Mouse (Mus musculus): ENCODE results near the gene Lypd6b. TPM values are rescaled to one million over a fixed set of nuclear protein-coding genes. Genes with fewer than 3 reads are reported as not detected.

The Lypd6b gene
- polyA plus RNA-seq, 1 experiment from 2014 or later, result 3.1 TPM

DNA sequence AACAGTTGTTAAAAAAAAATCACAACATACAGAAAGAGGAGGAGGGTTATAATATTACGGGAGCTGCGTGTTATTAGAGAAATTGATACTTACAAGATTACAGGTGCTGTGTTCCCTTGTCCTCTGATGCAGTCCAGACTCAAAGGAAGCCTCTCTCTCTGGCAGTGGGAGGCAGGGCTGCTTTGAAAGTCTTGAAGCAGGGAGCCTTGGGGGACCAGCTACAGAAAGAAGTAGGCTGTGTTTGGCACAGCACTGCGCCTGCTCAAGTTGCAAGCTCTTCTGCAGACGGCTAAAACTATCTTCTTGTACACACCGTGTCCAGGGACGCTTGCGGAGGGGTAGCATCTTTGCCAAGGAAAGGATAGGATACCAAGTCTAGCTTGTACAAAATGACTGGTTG is 51.1 kb downstream of the Lypd6b start:
- Histone ChIP-seq H3K9me3 (no peaks in the 10 kb centered on the region), H3K4me1 (no peaks in the 10 kb centered on the region), H3K4me3 (no peak overlapping the region), H3K27ac (no peak overlapping the region), H3K36me3 (no peaks in the 10 kb centered on the region), H3K27me3 (replicated peaks) (no peaks in the 10 kb centered on the region), H3K4me2 (replicated peaks) (no peak overlapping the region), H3K9ac (no peak overlapping the region)
- no peak for ATAC-seq (ENCODE audit: low FRiP score, low read depth)
- WGBS, result 79% methylated on average over 7 of the region's 7 CpGs

DNA sequence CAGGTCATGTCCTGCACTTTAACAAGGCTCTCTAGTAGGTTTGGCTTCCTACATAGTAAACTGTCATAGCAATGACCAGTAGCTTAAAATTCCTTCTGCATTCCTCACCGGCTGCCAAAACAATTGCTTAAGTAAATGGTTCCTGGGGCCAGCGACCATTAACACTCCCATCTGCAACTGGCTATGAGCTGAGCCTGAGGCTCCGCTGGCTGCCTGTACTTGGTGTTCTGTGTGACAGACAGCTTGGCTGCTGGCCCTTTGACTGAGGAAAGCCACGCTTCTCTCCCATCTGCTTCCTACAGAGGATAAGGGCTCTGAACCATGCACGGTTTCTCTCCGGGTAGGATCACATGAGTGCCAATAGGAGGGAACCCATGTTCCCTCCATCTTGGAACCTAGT is 53.1 kb downstream of the Lypd6b start:
- no peaks in the 10 kb centered on the region for H3K36me3 ChIP-seq
- no peak for ATAC-seq (ENCODE audit: low FRiP score, low read depth)
- 59% methylated on average over 6 of the region's 6 CpGs for WGBS
- H3K9ac ChIP-seq, result no peak overlapping the region
- H3K27me3 ChIP-seq (replicated peaks), result no peaks in the 10 kb centered on the region
- H3K4me1 ChIP-seq, result peaks cover 7% of the 10 kb centered on the region; the same call in 1 of the 2 replicates
- H3K27ac ChIP-seq, result no peak overlapping the region
- H3K9me3 ChIP-seq, result no peaks in the 10 kb centered on the region
- no peak overlapping the region for H3K4me3 ChIP-seq
- no peak overlapping the region for H3K4me2 ChIP-seq (replicated peaks)

DNA sequence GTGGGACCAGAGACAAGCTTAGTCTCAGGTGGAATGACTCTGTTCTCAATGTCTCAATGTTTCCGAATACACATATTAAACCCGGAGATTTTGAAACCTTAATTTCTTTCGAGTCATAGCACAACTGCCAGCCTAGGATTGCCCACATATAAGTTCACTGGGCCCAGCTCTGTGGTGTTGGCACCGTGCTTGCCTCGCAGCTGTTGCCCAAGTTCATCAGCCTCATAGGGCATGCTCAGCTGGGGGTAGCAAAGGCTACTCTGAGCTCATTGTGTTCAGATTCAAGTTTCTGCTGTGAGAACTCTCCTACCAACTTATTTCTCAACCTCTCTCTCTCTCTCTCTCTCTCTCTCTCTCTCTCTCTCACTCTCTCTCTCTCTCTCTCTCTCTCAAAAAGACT is 53.6 kb downstream of the Lypd6b start:
- 96% methylated on average over 5 of the region's 5 CpGs for WGBS
- H3K27ac ChIP-seq, result no peak overlapping the region
- H3K4me3 ChIP-seq, result no peak overlapping the region
- no peak overlapping the region for H3K4me2 ChIP-seq (replicated peaks)
- H3K9ac ChIP-seq, result no peak overlapping the region
- ATAC-seq (ENCODE audit: low FRiP score, low read depth), result no peak
- H3K27me3 ChIP-seq (replicated peaks), result no peaks in the 10 kb centered on the region
- peaks cover 7% of the 10 kb centered on the region; the same call in 1 of the 2 replicates for H3K4me1 ChIP-seq
- H3K9me3 ChIP-seq, result no peaks in the 10 kb centered on the region
- H3K36me3 ChIP-seq, result no peaks in the 10 kb centered on the region

DNA sequence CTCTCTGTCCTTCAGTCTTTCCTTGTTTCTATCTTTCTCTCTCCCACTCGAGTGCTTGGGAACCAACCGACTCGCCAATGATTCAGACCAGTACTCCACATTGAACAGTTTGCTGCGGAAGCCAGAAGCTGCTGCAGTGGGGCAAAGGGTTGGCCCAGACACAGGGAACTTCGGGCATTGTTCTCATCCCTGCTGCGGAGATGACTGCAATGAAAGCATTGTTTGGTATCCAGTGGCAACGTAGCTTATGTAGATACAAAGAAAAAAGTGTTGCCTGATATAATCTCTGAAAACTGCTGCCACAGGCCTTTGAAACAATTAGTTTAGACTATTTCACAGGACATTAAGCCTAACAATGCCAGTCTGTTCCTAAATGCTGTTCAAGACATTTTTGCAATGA is 57.6 kb downstream of the Lypd6b start:
- H3K27me3 ChIP-seq (replicated peaks), result no peaks in the 10 kb centered on the region
- H3K27ac ChIP-seq, result no peak overlapping the region
- no peaks in the 10 kb centered on the region for H3K9me3 ChIP-seq
- H3K4me2 ChIP-seq (replicated peaks), result no peak overlapping the region
- 21% methylated on average over 7 of the region's 7 CpGs for WGBS
- no peaks in the 10 kb centered on the region for H3K36me3 ChIP-seq
- 0 out of 2 replicates have a peak, but pooled peaks have one; percentile 53 for ATAC-seq (ENCODE audit: low FRiP score, low read depth)
- no peak overlapping the region for H3K9ac ChIP-seq
- H3K4me1 ChIP-seq, result peaks cover 7% of the 10 kb centered on the region; the same call in 1 of the 2 replicates
- H3K4me3 ChIP-seq, result no peak overlapping the region

DNA sequence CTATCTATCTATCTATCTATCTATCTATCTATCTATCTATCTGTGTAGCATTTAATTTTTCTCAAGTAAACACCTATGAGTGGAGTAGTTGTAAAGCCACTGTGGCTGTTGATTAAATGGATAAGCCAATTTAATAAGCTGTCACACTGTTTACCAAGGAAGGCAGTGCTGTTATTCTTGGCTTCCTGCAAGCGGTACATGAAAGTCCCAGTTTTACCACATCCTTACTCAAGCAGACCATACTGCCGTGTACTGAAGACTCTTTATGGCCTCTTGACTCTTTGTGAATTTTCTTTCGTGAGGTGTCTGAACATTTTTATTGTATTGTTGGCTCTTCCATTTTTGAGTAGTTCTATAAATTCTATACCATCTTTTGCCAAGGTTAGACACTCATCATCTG is 58.6 kb downstream of the Lypd6b start:
- no peak for ATAC-seq (ENCODE audit: low FRiP score, low read depth)
- WGBS, result 79% methylated on average over 3 of the region's 3 CpGs
- no peak overlapping the region for H3K4me3 ChIP-seq
- H3K27me3 ChIP-seq (replicated peaks), result no peaks in the 10 kb centered on the region
- peaks cover 7% of the 10 kb centered on the region; the same call in 1 of the 2 replicates for H3K4me1 ChIP-seq
- H3K27ac ChIP-seq, result no peak overlapping the region
- H3K36me3 ChIP-seq, result no peaks in the 10 kb centered on the region
- H3K9ac ChIP-seq, result no peak overlapping the region
- no peaks in the 10 kb centered on the region for H3K9me3 ChIP-seq
- no peak overlapping the region for H3K4me2 ChIP-seq (replicated peaks)

DNA sequence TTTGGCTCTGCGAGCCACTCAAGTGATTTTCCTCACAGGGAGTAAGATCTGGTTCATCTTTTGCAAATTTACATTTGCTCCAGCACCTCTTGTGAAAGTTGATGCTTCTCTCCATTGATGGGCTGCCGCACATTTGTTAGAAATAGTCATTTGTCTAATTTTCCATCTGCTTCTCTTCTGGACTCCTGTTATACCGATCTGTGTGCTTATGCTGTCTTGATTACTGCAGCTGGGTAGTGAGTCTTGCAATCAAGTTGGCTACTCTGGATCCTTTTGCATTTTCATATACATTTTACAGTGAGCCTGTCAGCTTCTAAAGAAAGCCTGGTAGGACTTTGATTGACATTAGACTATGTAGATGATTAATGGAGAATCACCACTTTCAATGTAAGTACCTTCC is 59.4 kb downstream of the Lypd6b start:
- H3K4me2 ChIP-seq (replicated peaks), result no peak overlapping the region
- no peak for ATAC-seq (ENCODE audit: low FRiP score, low read depth)
- no peak overlapping the region for H3K9ac ChIP-seq
- no peaks in the 10 kb centered on the region for H3K27me3 ChIP-seq (replicated peaks)
- no peak overlapping the region for H3K4me3 ChIP-seq
- peaks cover 7% of the 10 kb centered on the region; the same call in 1 of the 2 replicates for H3K4me1 ChIP-seq
- 92% methylated on average over 3 of the region's 3 CpGs for WGBS
- no peak overlapping the region for H3K27ac ChIP-seq
- H3K36me3 ChIP-seq, result no peaks in the 10 kb centered on the region
- no peaks in the 10 kb centered on the region for H3K9me3 ChIP-seq

DNA sequence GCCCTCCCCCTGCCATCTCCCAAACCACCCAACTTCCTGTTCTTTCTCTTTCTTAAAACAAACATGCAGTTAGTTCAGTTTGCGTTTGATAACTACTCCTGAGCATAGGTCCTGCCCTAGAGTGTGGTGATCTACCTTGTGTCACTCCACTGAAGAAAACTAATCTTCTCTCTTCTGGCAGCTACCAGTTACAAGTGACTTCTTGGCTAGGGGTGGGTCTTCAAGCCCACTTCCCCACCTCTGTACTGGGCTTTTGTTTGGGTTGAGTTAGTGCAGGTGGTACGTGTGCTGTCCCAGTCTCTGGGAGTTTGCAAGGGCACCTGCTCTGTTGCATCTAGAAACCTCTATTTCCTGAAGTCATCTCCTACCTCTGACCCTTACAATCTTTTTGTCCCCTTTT is 60.3 kb downstream of the Lypd6b start:
- H3K27me3 ChIP-seq (replicated peaks), result no peaks in the 10 kb centered on the region
- no peak overlapping the region for H3K4me3 ChIP-seq
- H3K36me3 ChIP-seq, result no peaks in the 10 kb centered on the region
- no peak overlapping the region for H3K4me2 ChIP-seq (replicated peaks)
- no peak overlapping the region for H3K9ac ChIP-seq
- no peak overlapping the region for H3K27ac ChIP-seq
- H3K4me1 ChIP-seq, result peaks cover 7% of the 10 kb centered on the region; the same call in 1 of the 2 replicates
- ATAC-seq (ENCODE audit: low FRiP score, low read depth), result no peak
- no peaks in the 10 kb centered on the region for H3K9me3 ChIP-seq
- WGBS, result 79% methylated on average over 2 of the region's 2 CpGs

DNA sequence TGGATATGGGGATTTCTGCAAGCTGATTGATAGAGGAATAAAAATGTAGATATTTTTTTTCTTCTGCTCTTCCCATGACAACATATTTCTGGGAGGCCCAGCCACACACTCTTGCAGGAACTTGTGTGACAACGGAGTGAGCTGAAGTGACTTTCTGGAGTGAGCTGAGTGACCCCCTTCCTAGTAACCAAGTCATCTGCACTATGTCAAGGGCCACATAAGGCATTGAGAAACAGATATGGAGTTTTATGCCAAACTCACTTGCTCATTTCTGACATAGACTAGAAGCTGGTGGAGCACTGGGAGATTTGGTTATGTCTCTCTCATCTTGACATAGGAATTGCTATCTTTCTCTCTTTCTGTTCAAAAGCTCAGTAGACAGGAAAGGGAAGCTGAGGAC is 62.3 kb downstream of the Lypd6b start:
- Histone ChIP-seq H3K4me1 (peaks cover 6% of the 10 kb centered on the region; the same call in 1 of the 2 replicates), H3K4me3 (no peak overlapping the region), H3K27me3 (replicated peaks) (no peaks in the 10 kb centered on the region), H3K4me2 (replicated peaks) (no peak overlapping the region), H3K27ac (no peak overlapping the region), H3K9me3 (no peaks in the 10 kb centered on the region), H3K36me3 (no peaks in the 10 kb centered on the region), H3K9ac (no peak overlapping the region)
- ATAC-seq (ENCODE audit: low FRiP score, low read depth), result no peak
- WGBS, result 98% methylated on average over 1 of the region's 1 CpGs

DNA sequence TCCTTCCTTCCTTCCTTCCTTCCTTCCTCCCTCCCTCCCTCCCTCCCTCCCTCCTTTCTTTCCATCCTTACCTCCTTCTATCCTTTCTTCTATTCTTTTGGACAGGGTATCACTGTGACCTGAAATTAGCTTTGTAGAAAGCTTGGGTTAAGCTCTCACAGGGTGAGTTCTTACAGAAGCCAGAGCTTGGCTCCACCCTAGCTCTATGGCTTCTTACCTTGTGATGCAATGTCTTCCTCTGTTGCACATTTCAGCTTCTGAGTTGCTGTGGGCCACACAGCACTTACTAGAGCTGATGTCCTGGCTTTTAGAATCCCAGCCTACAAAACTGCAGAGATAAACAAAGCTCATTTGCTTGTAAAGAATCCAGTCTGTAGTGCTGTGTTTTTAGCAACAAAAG is 64.5 kb downstream of the Lypd6b start:
- Histone ChIP-seq H3K27ac (no peak overlapping the region), H3K4me3 (no peak overlapping the region)
- ATAC-seq (ENCODE audit: low FRiP score, low read depth), result no peak

DNA sequence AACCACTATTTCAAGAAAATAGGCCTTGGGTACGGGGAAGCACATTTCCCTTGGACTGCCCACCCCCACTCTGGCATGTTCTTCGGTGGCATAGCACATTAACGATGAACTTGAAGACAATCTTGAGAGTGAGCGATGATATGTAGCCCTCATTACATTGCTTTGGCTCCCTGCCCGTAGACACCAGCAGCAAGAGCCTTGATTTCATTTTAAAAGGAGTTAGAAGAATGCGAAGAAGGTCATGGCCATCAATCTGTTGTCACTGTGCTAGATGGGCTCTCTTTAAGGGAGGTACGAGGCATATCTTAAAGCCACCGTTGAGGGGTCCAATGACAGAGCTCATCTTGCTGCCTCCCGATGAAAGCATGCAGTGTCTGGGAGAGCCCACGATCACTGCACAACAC is 68.7 kb downstream of the Lypd6b start:
- Histone ChIP-seq H3K27me3 (replicated peaks) (no peaks in the 10 kb centered on the region), H3K4me1 (no peaks in the 10 kb centered on the region), H3K9me3 (no peaks in the 10 kb centered on the region), H3K4me3 (no peak overlapping the region), H3K36me3 (no peaks in the 10 kb centered on the region), H3K9ac (no peak overlapping the region), H3K27ac (no peak overlapping the region), H3K4me2 (replicated peaks) (no peak overlapping the region)
- ATAC-seq (ENCODE audit: low FRiP score, low read depth), result peak; percentile 50; the same call in 1 of the 2 replicates
- WGBS, result 50% methylated on average over 10 of the region's 10 CpGs

More for the DNA sequence above, 64.5 kb downstream of the Lypd6b start:
- H3K27me3 ChIP-seq (replicated peaks), result no peaks in the 10 kb centered on the region
- no peaks in the 10 kb centered on the region for H3K9me3 ChIP-seq
- no peak overlapping the region for H3K4me2 ChIP-seq (replicated peaks)
- H3K36me3 ChIP-seq, result no peaks in the 10 kb centered on the region
- no peaks in the 10 kb centered on the region for H3K4me1 ChIP-seq
- no peak overlapping the region for H3K9ac ChIP-seq

DNA sequence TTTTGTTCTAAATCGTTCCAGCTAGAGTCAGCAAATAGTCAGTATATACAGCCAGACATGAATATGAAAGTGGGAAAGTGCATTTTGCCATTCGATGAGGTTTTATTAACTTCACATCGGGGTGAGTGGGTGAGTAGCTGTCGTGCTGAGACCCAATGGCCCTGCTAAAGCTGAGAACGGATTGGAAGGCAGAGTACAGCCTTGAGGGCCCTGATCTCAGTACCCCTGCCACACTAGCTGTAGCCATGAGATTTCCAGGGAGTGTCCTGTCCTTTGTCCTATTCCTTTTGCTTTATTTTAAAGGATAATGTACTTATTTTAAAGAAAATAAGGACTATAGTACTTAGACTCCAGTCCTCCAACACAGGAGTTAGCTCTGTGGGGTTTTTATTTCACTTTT is 69.1 kb downstream of the Lypd6b start:
- 0 out of 2 replicates have a peak, but pooled peaks have one; percentile 50 for ATAC-seq (ENCODE audit: low FRiP score, low read depth)
- no peak overlapping the region for H3K4me3 ChIP-seq
- H3K4me1 ChIP-seq, result no peaks in the 10 kb centered on the region
- no peak overlapping the region for H3K9ac ChIP-seq
- H3K36me3 ChIP-seq, result no peaks in the 10 kb centered on the region
- H3K27ac ChIP-seq, result no peak overlapping the region
- H3K4me2 ChIP-seq (replicated peaks), result no peak overlapping the region
- WGBS, result 73% methylated on average over 5 of the region's 5 CpGs
- no peaks in the 10 kb centered on the region for H3K27me3 ChIP-seq (replicated peaks)
- H3K9me3 ChIP-seq, result no peaks in the 10 kb centered on the region

DNA sequence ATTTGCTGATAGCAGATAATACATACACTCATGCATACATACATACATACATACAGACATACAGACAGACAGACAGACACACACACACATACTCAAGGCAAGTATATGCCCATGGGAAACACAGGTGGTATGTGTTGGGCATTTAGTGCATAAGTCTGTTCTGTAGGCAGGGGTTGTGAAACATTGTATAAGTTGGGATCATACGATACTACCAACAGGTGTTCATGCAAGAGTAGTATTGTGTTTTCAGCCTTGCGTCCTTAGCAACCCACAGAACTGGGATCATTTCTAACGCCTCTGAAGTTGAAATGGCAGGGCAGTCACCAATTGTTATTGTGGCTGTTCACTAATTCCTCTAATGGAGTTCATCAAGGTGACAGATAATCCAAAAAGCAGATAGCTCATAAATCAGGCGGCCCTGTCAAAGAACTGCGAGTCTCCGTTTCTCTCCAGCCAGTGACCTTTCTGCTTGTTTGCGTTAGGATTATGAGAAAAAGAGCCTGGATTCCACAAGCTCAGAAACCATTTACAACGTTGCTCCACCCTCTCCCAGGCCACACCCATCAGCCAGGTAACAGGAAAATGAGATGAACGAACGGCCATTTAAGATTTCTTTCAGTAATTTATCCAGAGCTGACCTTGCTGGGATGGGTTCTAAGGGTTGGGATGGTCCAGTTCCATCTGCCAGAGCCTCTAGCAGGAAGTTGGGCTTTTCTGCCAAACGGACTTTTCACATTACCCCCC is 72.9 kb downstream of the Lypd6b start:
- no peaks in the 10 kb centered on the region for H3K9me3 ChIP-seq

More for the DNA sequence above, 72.9 kb downstream of the Lypd6b start:
- Histone ChIP-seq H3K9ac (no peak overlapping the region), H3K4me3 (no peak overlapping the region), H3K27ac (no peak overlapping the region), H3K4me2 (replicated peaks) (no peak overlapping the region), H3K36me3 (no peaks in the 10 kb centered on the region), H3K27me3 (replicated peaks) (no peaks in the 10 kb centered on the region), H3K4me1 (no peaks in the 10 kb centered on the region)
- no peak for ATAC-seq (ENCODE audit: low FRiP score, low read depth)
- WGBS, result 51% methylated on average over 11 of the region's 11 CpGs

Data from neural tube, embryonic 12.5 days (tissue).